Mouse (Mus musculus): Measurements from ENCODE around the gene Tmem211. TPM values are rescaled to one million over a fixed set of nuclear protein-coding genes. Genes with fewer than 3 reads are reported as not detected.

The Tmem211 gene
- polyA plus RNA-seq, 1 experiment from 2014 or later: not detected

DNA sequence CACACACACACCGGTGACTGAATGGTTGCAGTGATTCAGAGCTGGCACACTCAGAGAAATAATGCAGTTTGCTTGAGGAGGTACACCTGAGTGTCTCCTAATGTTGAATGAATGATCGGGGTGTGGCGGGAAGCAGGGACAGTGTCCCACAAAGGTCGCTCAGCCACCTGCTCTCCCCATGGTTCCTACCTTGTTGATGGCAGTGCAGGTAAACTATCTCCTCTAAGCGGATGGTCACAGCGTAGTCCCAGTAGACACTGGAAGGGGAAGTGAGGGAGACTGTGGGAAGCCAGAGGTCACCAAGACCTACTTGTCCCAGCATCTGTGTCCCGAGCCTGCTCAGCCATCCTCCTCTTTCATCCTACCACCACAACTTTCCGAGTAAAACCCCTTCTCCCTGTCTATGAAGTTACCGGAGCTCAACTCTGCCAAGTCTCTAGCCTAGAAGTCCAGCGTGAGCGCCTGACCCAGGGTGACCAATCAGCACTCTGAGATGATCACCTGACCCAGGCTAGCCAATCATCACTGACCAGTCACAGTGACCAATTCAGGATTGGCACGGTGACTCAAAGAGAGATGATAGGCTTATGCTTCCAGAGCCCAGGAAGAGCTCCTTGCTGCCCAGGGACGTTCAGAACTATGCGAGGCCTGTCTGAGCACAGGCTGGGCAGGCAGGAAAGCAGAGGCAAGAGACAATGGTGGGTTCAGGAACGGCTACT is 53.6 kb downstream of the Tmem211 start:
- DNase-seq: peak; percentile 56
- H3K9ac ChIP-seq (replicated peaks): 0 out of 2 replicates have a peak overlapping the region, but pooled peaks have one; percentile 35
- ATAC-seq: peak; percentile 93

GRCm38 (mm10) chr5:113281557-113281956 is 54.8 kb downstream of the Tmem211 start:
- H3K4me2 ChIP-seq (ENCODE audit: low read depth, low read length): no peak overlapping the region
- H3K4me1 ChIP-seq (ENCODE audit: insufficient read depth): no peaks in the 10 kb centered on the region
- no peak overlapping the region for H3K27ac ChIP-seq (ENCODE audit: low read depth)
- ATAC-seq (no peak), DNase-seq (no peak)
- H3K27me3 ChIP-seq (ENCODE audit: insufficient read depth, low read length): no peaks in the 10 kb centered on the region
- H3K36me3 ChIP-seq (replicated peaks; ENCODE audit: insufficient read depth, low read length): no peaks in the 10 kb centered on the region
- 71% methylated on average over 7 of the region's 7 CpGs for WGBS (ENCODE audit: insufficient replicate concordance)
- no peak for TF ChIP-seq EP300 (IDR thresholded peaks at IDR 0.05; ENCODE audit: low read depth)
- no peak for TF ChIP-seq CTCF (IDR thresholded peaks at IDR 0.05; ENCODE audit: low read depth)
- H3K4me3 ChIP-seq (ENCODE audit: low read depth, low read length): no peak overlapping the region
- H3K9ac ChIP-seq (replicated peaks): no peak overlapping the region
- no peaks in the 10 kb centered on the region for H3K9me3 ChIP-seq (ENCODE audit: low read length)

More for the DNA sequence above, 53.6 kb downstream of the Tmem211 start:
- 40% methylated on average over 15 of the region's 15 CpGs for WGBS (ENCODE audit: insufficient replicate concordance)
- Histone ChIP-seq H3K36me3 (replicated peaks; ENCODE audit: insufficient read depth, low read length) (no peaks in the 10 kb centered on the region), H3K4me3 (ENCODE audit: low read depth, low read length) (peak overlapping the region; percentile 7; the same call in 1 of the 2 replicates), H3K9me3 (ENCODE audit: low read length) (no peaks in the 10 kb centered on the region), H3K27ac (ENCODE audit: low read depth) (peak overlapping the region; percentile 30; the same call in 1 of the 2 replicates), H3K4me1 (ENCODE audit: insufficient read depth) (no peaks in the 10 kb centered on the region), H3K27me3 (ENCODE audit: insufficient read depth, low read length) (no peaks in the 10 kb centered on the region), H3K4me2 (ENCODE audit: low read depth, low read length) (peak overlapping the region; percentile 53)
- TF ChIP-seq EP300 (IDR thresholded peaks at IDR 0.05; ENCODE audit: low read depth): no peak
- no peak for TF ChIP-seq CTCF (IDR thresholded peaks at IDR 0.05; ENCODE audit: low read depth)

DNA sequence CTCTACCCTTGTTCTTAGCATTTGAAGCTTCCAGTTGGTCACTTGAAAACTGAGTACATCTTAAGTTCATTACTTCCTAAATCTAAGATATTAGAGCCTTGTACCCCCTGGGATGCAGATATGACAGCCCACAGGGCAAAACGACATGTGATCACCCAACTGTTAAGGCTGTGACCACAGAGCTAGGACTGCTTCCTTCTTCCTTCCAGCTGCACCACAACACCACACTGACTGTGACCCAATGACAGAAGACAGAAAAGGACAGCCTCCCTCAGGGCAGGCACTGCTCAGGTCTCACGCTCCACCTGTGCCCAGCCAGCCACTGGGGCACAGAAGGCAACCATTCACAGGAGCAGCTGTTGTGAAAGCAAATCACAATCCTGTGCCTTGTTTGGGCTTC is 57.0 kb downstream of the Tmem211 start:
- no peaks in the 10 kb centered on the region for H3K36me3 ChIP-seq (replicated peaks; ENCODE audit: insufficient read depth, low read length)
- peaks cover 21% of the 10 kb centered on the region for H3K27me3 ChIP-seq (ENCODE audit: insufficient read depth, low read length)
- no peaks in the 10 kb centered on the region for H3K9me3 ChIP-seq (ENCODE audit: low read length)
- H3K4me3 ChIP-seq (ENCODE audit: low read depth, low read length): no peak overlapping the region
- DNase-seq (no peak), ATAC-seq (no peak)
- H3K9ac ChIP-seq (replicated peaks): no peak overlapping the region
- no peak overlapping the region for H3K27ac ChIP-seq (ENCODE audit: low read depth)
- TF ChIP-seq CTCF (IDR thresholded peaks at IDR 0.05; ENCODE audit: low read depth): no peak
- WGBS (ENCODE audit: insufficient replicate concordance): 14% methylated on average over 2 of the region's 2 CpGs
- H3K4me2 ChIP-seq (ENCODE audit: low read depth, low read length): no peak overlapping the region
- no peaks in the 10 kb centered on the region for H3K4me1 ChIP-seq (ENCODE audit: insufficient read depth)

GRCm38 (mm10) chr5:113285541-113285940 is 58.8 kb downstream of the Tmem211 start:
- Histone ChIP-seq H3K9ac (replicated peaks) (no peak overlapping the region), H3K4me3 (ENCODE audit: low read depth, low read length) (no peak overlapping the region), H3K36me3 (replicated peaks; ENCODE audit: insufficient read depth, low read length) (no peaks in the 10 kb centered on the region), H3K9me3 (ENCODE audit: low read length) (no peaks in the 10 kb centered on the region), H3K27ac (ENCODE audit: low read depth) (no peak overlapping the region), H3K27me3 (ENCODE audit: insufficient read depth, low read length) (peaks cover 27% of the 10 kb centered on the region), H3K4me2 (ENCODE audit: low read depth, low read length) (no peak overlapping the region), H3K4me1 (ENCODE audit: insufficient read depth) (no peaks in the 10 kb centered on the region)
- no peak for DNase-seq
- 51% methylated on average over 16 of the region's 16 CpGs for WGBS (ENCODE audit: insufficient replicate concordance)
- no peak for ATAC-seq
- TF ChIP-seq CTCF (IDR thresholded peaks at IDR 0.05; ENCODE audit: low read depth): no peak
- TF ChIP-seq EP300 (IDR thresholded peaks at IDR 0.05; ENCODE audit: low read depth): no peak

- H3K4me3 ChIP-seq (ENCODE audit: low read depth, low read length): no peak overlapping the region
- ATAC-seq: no peak
- whole genome bisulfite sequencing (ENCODE audit: insufficient replicate concordance): 71% methylated on average over 11 of the region's 11 CpGs
Observed at GRCm38 (mm10) chr5:113286048-113286447, 59.3 kb downstream of the Tmem211 start.

DNA sequence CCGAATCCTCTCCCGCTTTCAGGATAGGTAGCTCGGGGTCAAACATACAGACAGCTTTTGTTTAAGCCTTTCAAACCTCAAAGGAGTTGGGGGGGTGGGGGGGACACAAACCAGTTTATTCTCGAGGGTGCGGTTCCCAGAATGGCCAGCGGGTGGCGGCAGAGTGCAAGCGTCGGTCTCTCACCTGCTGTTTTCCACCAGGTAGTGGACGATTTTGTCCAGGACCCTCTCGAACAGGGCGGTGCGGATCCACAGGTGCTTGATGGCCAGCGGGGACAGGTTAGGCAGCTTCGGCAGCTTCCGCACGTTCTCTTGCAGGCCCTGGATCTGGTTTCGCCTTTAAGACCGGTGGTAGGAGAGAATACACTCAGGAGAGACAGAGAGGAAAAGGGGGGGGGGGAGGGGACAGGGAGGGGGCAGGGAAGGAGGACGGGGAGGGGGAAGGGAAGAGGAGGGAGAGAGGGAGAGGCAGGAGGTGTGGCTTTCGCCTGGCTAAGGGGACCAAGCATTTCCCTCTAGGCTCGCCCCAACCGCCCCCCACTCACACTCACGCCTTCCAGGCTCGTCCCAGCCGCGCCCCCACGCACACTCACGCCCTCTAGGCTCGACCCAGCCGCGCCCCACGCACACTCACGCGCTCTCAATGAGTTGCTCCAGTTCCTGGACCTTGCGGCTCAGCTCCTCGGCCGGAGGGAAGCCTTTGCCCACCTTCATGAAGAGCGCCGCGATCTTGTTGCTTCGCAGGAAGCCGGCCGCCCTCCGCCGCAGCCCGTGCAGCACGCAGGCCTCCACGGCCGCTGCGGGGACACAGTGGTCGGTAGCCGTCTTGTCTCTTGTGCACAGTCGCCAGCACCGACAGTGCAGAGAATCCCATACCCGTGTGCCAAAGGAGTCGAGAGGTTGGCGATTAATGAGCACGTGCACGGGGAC is 60.1 kb downstream of the Tmem211 start:
- H3K4me2 ChIP-seq (ENCODE audit: low read depth, low read length): no peak overlapping the region
- no peaks in the 10 kb centered on the region for H3K36me3 ChIP-seq (replicated peaks; ENCODE audit: insufficient read depth, low read length)
- TF ChIP-seq EP300 (IDR thresholded peaks at IDR 0.05; ENCODE audit: low read depth): no peak
- TF ChIP-seq CTCF (IDR thresholded peaks at IDR 0.05; ENCODE audit: low read depth): peak; percentile 70
- no peak overlapping the region for H3K27ac ChIP-seq (ENCODE audit: low read depth)
- no peak for ATAC-seq
- H3K4me1 ChIP-seq (ENCODE audit: insufficient read depth): no peaks in the 10 kb centered on the region
- DNase-seq: peak; percentile 67
- WGBS (ENCODE audit: insufficient replicate concordance): 7% methylated on average over 52 of the region's 60 CpGs
- no peaks in the 10 kb centered on the region for H3K9me3 ChIP-seq (ENCODE audit: low read length)
- H3K4me3 ChIP-seq (ENCODE audit: low read depth, low read length): no peak overlapping the region
- H3K9ac ChIP-seq (replicated peaks): no peak overlapping the region
- peaks cover 27% of the 10 kb centered on the region for H3K27me3 ChIP-seq (ENCODE audit: insufficient read depth, low read length)

More at GRCm38 (mm10) chr5:113286048-113286447, 59.3 kb downstream of the Tmem211 start:
- Histone ChIP-seq H3K4me1 (ENCODE audit: insufficient read depth) (no peaks in the 10 kb centered on the region), H3K9me3 (ENCODE audit: low read length) (no peaks in the 10 kb centered on the region), H3K36me3 (replicated peaks; ENCODE audit: insufficient read depth, low read length) (no peaks in the 10 kb centered on the region), H3K9ac (replicated peaks) (no peak overlapping the region), H3K27me3 (ENCODE audit: insufficient read depth, low read length) (peaks cover 27% of the 10 kb centered on the region), H3K4me2 (ENCODE audit: low read depth, low read length) (no peak overlapping the region), H3K27ac (ENCODE audit: low read depth) (no peak overlapping the region)
- no peak for TF ChIP-seq EP300 (IDR thresholded peaks at IDR 0.05; ENCODE audit: low read depth)
- TF ChIP-seq CTCF (IDR thresholded peaks at IDR 0.05; ENCODE audit: low read depth): no peak
- no peak for DNase-seq

Data from liver, postnatal 0 days (tissue).